Comparison of ENCODE assay signal across 12 mouse cellular contexts in genomic region chr1:157801151-157801550, GRCm38 (mm10).
"Had no signal": no experiment of that assay in that cellular context is flagged by ENCODE, and none has a peak within 500 bp of the region (broad histone marks: within the 10 kb centered on the region; RNA-seq: fewer than 3 reads in every experiment).

No protein-coding gene starts in this region.

- DNase-seq: cerebellum, adult 8-10 months; cerebellum, adult 9-10 months; cerebellum, adult 9-11 months; embryo, embryonic 11 days; forebrain, postnatal 0 days; gastrocnemius, adult 2 months; gastrocnemius, postnatal 10 days; gastrocnemius, postnatal 14 days; gastrocnemius, postnatal 25 days; gastrocnemius, postnatal 36 days; heart, adult 18-20 months; heart, adult 2 months had no signal
